Mouse (Mus musculus): ENCODE measurements around the gene Gpr61. TPM values are rescaled to one million over a fixed set of nuclear protein-coding genes. Genes with fewer than 3 reads are reported as not detected.

The Gpr61 gene
- polyA plus RNA-seq, 1 experiment from 2014 or later, result 0.11 TPM

- Histone ChIP-seq H3K9ac (no peak overlapping the region), H3K4me2 (no peak overlapping the region), H3K9me3 (ENCODE audit: low read depth, low read length) (no peaks in the 10 kb centered on the region), H3K4me1 (ENCODE audit: insufficient read depth) (no peaks in the 10 kb centered on the region; the same call in 1 of the 2 replicates), H3K4me3 (ENCODE audit: low read depth, low read length) (no peak overlapping the region), H3K36me3 (ENCODE audit: insufficient read depth) (no peaks in the 10 kb centered on the region), H3K27ac (ENCODE audit: low read depth) (no peak overlapping the region), H3K27me3 (ENCODE audit: insufficient read depth, low read length) (no peaks in the 10 kb centered on the region)
- peak; percentile 41 for DNase-seq
- 43% methylated on average over 14 of the region's 14 CpGs for WGBS
- no peak for TF ChIP-seq CTCF (IDR thresholded peaks at IDR 0.05; ENCODE audit: low read depth)
- ATAC-seq (ENCODE audit: insufficient read depth), result no peak
These were observed 20.2 kb upstream of the Gpr61 start for GRCm38 (mm10) chr3:108174672-108175531.

GRCm38 (mm10) chr3:108169199-108169598 is 14.5 kb upstream of the Gpr61 start:
- H3K36me3 ChIP-seq (ENCODE audit: insufficient read depth), result no peaks in the 10 kb centered on the region
- DNase-seq, result no peak
- no peak for TF ChIP-seq CTCF (IDR thresholded peaks at IDR 0.05; ENCODE audit: low read depth)
- 44% methylated on average over 3 of the region's 3 CpGs for WGBS
- ATAC-seq (ENCODE audit: insufficient read depth), result no peak
- peaks cover 4% of the 10 kb centered on the region; the same call in 1 of the 2 replicates for H3K4me1 ChIP-seq (ENCODE audit: insufficient read depth)
- no peak overlapping the region for H3K4me3 ChIP-seq (ENCODE audit: low read depth, low read length)
- no peaks in the 10 kb centered on the region for H3K27me3 ChIP-seq (ENCODE audit: insufficient read depth, low read length)
- no peak overlapping the region for H3K27ac ChIP-seq (ENCODE audit: low read depth)
- no peak overlapping the region for H3K4me2 ChIP-seq
- H3K9me3 ChIP-seq (ENCODE audit: low read depth, low read length), result no peaks in the 10 kb centered on the region
- no peak overlapping the region for H3K9ac ChIP-seq

- no peak overlapping the region for H3K9ac ChIP-seq
- H3K27ac ChIP-seq (ENCODE audit: low read depth), result no peak overlapping the region
- no peaks in the 10 kb centered on the region for H3K27me3 ChIP-seq (ENCODE audit: insufficient read depth, low read length)
- H3K4me1 ChIP-seq (ENCODE audit: insufficient read depth), result peaks cover 4% of the 10 kb centered on the region; the same call in 1 of the 2 replicates
- WGBS, result 40% methylated on average over 14 of the region's 14 CpGs
- H3K4me3 ChIP-seq (ENCODE audit: low read depth, low read length), result no peak overlapping the region
- no peaks in the 10 kb centered on the region for H3K9me3 ChIP-seq (ENCODE audit: low read depth, low read length)
- no peaks in the 10 kb centered on the region for H3K36me3 ChIP-seq (ENCODE audit: insufficient read depth)
- no peak overlapping the region for H3K4me2 ChIP-seq
- no peak for DNase-seq
- no peak for TF ChIP-seq CTCF (IDR thresholded peaks at IDR 0.05; ENCODE audit: low read depth)
- ATAC-seq (ENCODE audit: insufficient read depth), result no peak
These were observed 12.8 kb upstream of the Gpr61 start for GRCm38 (mm10) chr3:108167499-108167898.

- H3K27ac ChIP-seq (ENCODE audit: low read depth), result no peak overlapping the region
- no peak overlapping the region for H3K9ac ChIP-seq
- WGBS, result 18% methylated on average over 10 of the region's 11 CpGs
- H3K9me3 ChIP-seq (ENCODE audit: low read depth, low read length), result no peaks in the 10 kb centered on the region
- H3K4me1 ChIP-seq (ENCODE audit: insufficient read depth), result peaks cover 4% of the 10 kb centered on the region; the same call in 1 of the 2 replicates
- TF ChIP-seq CTCF (IDR thresholded peaks at IDR 0.05; ENCODE audit: low read depth), result peak; percentile 49
- H3K4me2 ChIP-seq, result 0 out of 2 replicates have a peak overlapping the region, but pooled peaks have one; percentile 22
- H3K4me3 ChIP-seq (ENCODE audit: low read depth, low read length), result no peak overlapping the region
- H3K36me3 ChIP-seq (ENCODE audit: insufficient read depth), result no peaks in the 10 kb centered on the region
- no peaks in the 10 kb centered on the region for H3K27me3 ChIP-seq (ENCODE audit: insufficient read depth, low read length)
- DNase-seq (peak; percentile 72), ATAC-seq (ENCODE audit: insufficient read depth) (peak; percentile 56)
These were observed 12.0 kb upstream of the Gpr61 start for GRCm38 (mm10) chr3:108166486-108167211.

- WGBS, result 46% methylated on average over 10 of the region's 10 CpGs
- H3K4me3 ChIP-seq (ENCODE audit: low read depth, low read length), result no peak overlapping the region
- H3K4me1 ChIP-seq (ENCODE audit: insufficient read depth), result peaks cover 4% of the 10 kb centered on the region; the same call in 1 of the 2 replicates
- DNase-seq (no peak), ATAC-seq (ENCODE audit: insufficient read depth) (peak; percentile 22; the same call in 1 of the 2 replicates)
- no peaks in the 10 kb centered on the region for H3K27me3 ChIP-seq (ENCODE audit: insufficient read depth, low read length)
- H3K27ac ChIP-seq (ENCODE audit: low read depth), result no peak overlapping the region
- H3K9ac ChIP-seq, result no peak overlapping the region
- no peaks in the 10 kb centered on the region for H3K36me3 ChIP-seq (ENCODE audit: insufficient read depth)
- no peaks in the 10 kb centered on the region for H3K9me3 ChIP-seq (ENCODE audit: low read depth, low read length)
- TF ChIP-seq CTCF (IDR thresholded peaks at IDR 0.05; ENCODE audit: low read depth), result no peak
- H3K4me2 ChIP-seq, result no peak overlapping the region
These were observed 11.0 kb upstream of the Gpr61 start for GRCm38 (mm10) chr3:108165532-108166315.

GRCm38 (mm10) chr3:108164807-108165206 is 10.1 kb upstream of the Gpr61 start:
- Histone ChIP-seq H3K4me2 (peak overlapping the region; percentile 28), H3K4me3 (ENCODE audit: low read depth, low read length) (no peak overlapping the region), H3K9ac (no peak overlapping the region), H3K9me3 (ENCODE audit: low read depth, low read length) (no peaks in the 10 kb centered on the region), H3K27me3 (ENCODE audit: insufficient read depth, low read length) (no peaks in the 10 kb centered on the region), H3K36me3 (ENCODE audit: insufficient read depth) (no peaks in the 10 kb centered on the region), H3K27ac (ENCODE audit: low read depth) (no peak overlapping the region), H3K4me1 (ENCODE audit: insufficient read depth) (peaks cover 4% of the 10 kb centered on the region; the same call in 1 of the 2 replicates)
- ATAC-seq (ENCODE audit: insufficient read depth) (peak; percentile 50), DNase-seq (peak; percentile 94)
- peak; percentile 98 for TF ChIP-seq CTCF (IDR thresholded peaks at IDR 0.05; ENCODE audit: low read depth)
- 20% methylated on average over 9 of the region's 9 CpGs for WGBS

Measured in lung, embryonic 14.5 days (tissue).